Mouse (Mus musculus): ENCODE measurements around the gene Ino80b.

DNA sequence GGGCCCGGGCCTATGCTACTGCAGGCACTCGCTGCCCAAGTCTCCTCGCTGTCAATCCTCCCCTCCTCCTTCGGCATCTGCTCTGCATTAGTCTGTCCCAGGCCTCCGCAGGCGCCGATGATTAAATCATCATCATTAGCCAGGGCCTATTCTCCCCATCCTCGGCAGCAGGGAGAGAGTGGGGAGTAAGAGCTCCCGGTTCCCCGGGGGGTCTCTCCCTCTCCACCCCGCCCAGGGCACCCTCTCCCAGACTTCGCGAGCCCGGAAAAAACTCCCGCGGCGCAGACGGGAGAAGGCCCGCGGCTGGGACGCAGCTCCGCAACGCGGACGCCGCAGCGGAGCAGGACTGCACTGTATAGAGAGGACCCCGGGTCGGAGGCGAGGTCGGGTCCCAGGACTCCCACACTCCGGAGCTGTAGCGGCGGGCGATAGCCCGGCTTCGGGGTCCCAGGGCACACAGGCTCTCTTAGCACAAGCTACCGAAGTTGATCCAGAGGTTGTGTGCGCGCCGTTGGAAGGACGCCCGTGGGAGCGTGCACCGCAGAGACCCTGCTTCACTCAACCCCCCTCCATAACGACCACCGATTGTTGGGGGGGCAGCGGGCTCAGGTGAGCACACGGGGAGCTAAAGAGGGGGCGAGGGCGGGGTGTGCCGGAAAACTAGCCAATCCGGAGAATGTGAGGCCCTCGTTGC is 47.5 kb downstream of the Ino80b start, which contains the start of gene Pcgf1:
- TF ChIP-seq CTCF (IDR thresholded peaks at IDR 0.05; ENCODE audit: borderline replicate concordance, extremely low read depth, insufficient read depth, insufficient read length) (no peak), POLR2A (IDR thresholded peaks at IDR 0.05; ENCODE audit: borderline replicate concordance, extremely low read depth, insufficient read depth, insufficient read length, poor library complexity, severe bottlenecking) (no peak; the same call in 1 of the 2 replicates)

Data from brain, embryonic 14.5 days (tissue).